Mouse (Mus musculus) E14TG2a.4 (cell line): ENCODE measurements at regions not wholly inside any gene's neighbourhood (a gene's known extent, or its start where the extent isn't known, plus 50 kb on each side); places are given as distances from the start of the nearest gene placed in this dataset.

Experiments
- H3K27me3 ChIP-seq: 2 replicates; pipeline ENCODE4 v1.6.1; 2014; ENCODE audit warnings: low read length, control low read depth; ENCODE audit not compliant: insufficient read depth
- H3K36me3 ChIP-seq: 2 replicates; pipeline ENCODE4 v1.6.1; 2014; ENCODE audit warnings: low read length, control low read depth; ENCODE audit not compliant: insufficient read depth
- H3K4me1 ChIP-seq: replicated peaks from 2 replicates; pipeline ENCODE4 v1.6.1; 2014; ENCODE audit warnings: low read depth, low read length, control low read depth
- H3K4me3 ChIP-seq: replicated peaks from 2 replicates; pipeline ENCODE4 v1.5.1; 2014; ENCODE audit warnings: mild to moderate bottlenecking, low read length
- H3K9me3 ChIP-seq: 2 replicates; pipeline ENCODE4 v1.6.1; 2014; ENCODE audit warnings: low read length, control low read depth
- CTCF ChIP-seq: conservative IDR thresholded peaks from 2 replicates; pipeline ENCODE4 v1.5.1; 2014; ENCODE audit warnings: low read length
- NANOG ChIP-seq: IDR thresholded peaks from 2 replicates; pipeline ENCODE4 v1.6.1; 2014; ENCODE audit warnings: borderline replicate concordance, low read length, mixed read lengths
- POU5F1 ChIP-seq: IDR thresholded peaks from 2 replicates; pipeline ENCODE4 v1.6.1; 2014; ENCODE audit warnings: low read length, borderline replicate concordance

- H3K27me3 ChIP-seq: no peaks in the 10 kb centered on the region
- TF ChIP-seq NANOG: no peak
- no peak for TF ChIP-seq CTCF
- TF ChIP-seq POU5F1: no peak
- H3K36me3 ChIP-seq: no peaks in the 10 kb centered on the region
- no peak overlapping the region for H3K4me3 ChIP-seq
- no peaks in the 10 kb centered on the region for H3K9me3 ChIP-seq
- peaks cover 6% of the 10 kb centered on the region; the same call in 1 of the 2 replicates for H3K4me1 ChIP-seq
These were observed 174.5 kb upstream of the Fat4 start for GRCm38 (mm10) chr3:38712078-38712873.

DNA sequence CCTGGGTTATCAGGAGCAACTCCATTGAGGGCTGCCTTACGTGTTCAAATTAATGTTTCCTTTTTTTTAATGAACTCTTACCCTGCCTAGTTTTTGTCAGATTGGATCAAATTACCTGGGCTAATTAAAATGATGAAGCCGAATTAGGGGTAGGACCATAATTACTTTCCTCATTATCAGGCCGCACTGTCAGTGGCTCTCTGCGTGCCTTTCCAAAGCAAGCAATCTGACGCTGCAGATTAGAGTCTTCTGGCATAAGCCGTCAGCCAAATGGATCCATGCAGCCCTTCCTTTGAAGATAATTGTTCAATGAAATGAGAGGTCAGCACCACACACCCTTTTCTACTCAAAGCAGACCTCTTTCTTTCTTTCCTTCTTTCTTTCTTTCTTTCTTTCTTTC is 175.5 kb upstream of the Fat4 start:
- no peaks in the 10 kb centered on the region for H3K27me3 ChIP-seq
- TF ChIP-seq CTCF: no peak
- TF ChIP-seq NANOG: no peak
- no peak for TF ChIP-seq POU5F1
- H3K4me3 ChIP-seq: no peak overlapping the region
- H3K9me3 ChIP-seq: no peaks in the 10 kb centered on the region
- H3K36me3 ChIP-seq: no peaks in the 10 kb centered on the region
- peaks cover 6% of the 10 kb centered on the region; the same call in 1 of the 2 replicates for H3K4me1 ChIP-seq

GRCm38 (mm10) chr3:38707891-38708290 is 178.8 kb upstream of the Fat4 start:
- H3K9me3 ChIP-seq: no peaks in the 10 kb centered on the region
- H3K27me3 ChIP-seq: no peaks in the 10 kb centered on the region
- peaks cover 6% of the 10 kb centered on the region; the same call in 1 of the 2 replicates for H3K4me1 ChIP-seq
- TF ChIP-seq CTCF: no peak
- TF ChIP-seq POU5F1: no peak
- TF ChIP-seq NANOG: no peak
- H3K4me3 ChIP-seq: no peak overlapping the region
- no peaks in the 10 kb centered on the region for H3K36me3 ChIP-seq

GRCm38 (mm10) chr3:38699206-38699605 is 187.5 kb upstream of the Fat4 start:
- Histone ChIP-seq H3K4me1 (no peaks in the 10 kb centered on the region), H3K27me3 (no peaks in the 10 kb centered on the region), H3K36me3 (no peaks in the 10 kb centered on the region), H3K4me3 (no peak overlapping the region), H3K9me3 (no peaks in the 10 kb centered on the region)
- no peak for TF ChIP-seq NANOG
- TF ChIP-seq POU5F1: no peak
- TF ChIP-seq CTCF: no peak

- Histone ChIP-seq H3K36me3 (no peaks in the 10 kb centered on the region), H3K27me3 (no peaks in the 10 kb centered on the region), H3K4me3 (no peak overlapping the region), H3K9me3 (no peaks in the 10 kb centered on the region), H3K4me1 (no peaks in the 10 kb centered on the region)
- TF ChIP-seq POU5F1 (no peak), CTCF (no peak), NANOG (no peak)
These were observed 188.9 kb upstream of the Fat4 start for GRCm38 (mm10) chr3:38697871-38698270.

DNA sequence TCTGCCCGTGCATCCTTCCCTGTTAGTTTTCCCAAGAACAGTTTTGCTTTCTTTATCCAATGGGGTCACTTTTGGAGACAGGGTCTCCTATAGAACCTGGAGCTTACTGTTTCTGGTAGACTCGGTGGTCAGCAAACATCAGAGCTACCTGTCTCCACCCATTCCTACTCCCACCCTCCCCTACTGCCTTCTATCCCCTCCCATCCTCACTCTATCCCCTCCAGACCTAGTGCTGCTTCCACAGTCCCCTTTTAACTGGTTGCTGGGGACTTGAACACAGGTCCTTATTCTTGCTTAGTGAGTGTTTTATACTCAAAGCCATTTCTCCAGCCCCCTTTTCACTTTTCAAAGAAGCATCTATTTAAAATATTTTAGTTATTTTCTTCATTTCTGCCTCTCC is 189.4 kb upstream of the Fat4 start:
- Histone ChIP-seq H3K36me3 (no peaks in the 10 kb centered on the region), H3K4me3 (no peak overlapping the region), H3K27me3 (no peaks in the 10 kb centered on the region), H3K4me1 (no peaks in the 10 kb centered on the region), H3K9me3 (no peaks in the 10 kb centered on the region)
- TF ChIP-seq CTCF (no peak), NANOG (no peak)

DNA sequence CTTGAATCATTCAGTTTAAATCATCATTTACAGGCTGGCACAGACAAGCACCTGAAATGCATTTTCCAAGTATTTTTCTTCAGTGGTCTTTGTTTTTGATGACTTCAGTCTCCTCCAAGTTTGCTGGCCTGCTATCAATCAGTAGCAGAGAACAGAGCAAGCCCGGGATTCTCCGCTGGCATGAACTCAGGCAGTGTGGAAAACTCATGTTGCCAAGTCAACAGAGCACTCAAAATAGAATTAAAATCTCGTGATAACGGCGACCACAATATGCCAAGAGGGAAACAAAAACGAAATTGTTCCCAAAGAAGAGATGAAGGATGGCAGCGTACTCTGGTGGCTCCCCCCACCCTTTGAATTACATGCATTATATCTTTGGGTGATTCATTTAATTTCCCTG is 190.9 kb upstream of the Fat4 start:
- Histone ChIP-seq H3K4me3 (no peak overlapping the region), H3K36me3 (no peaks in the 10 kb centered on the region), H3K27me3 (no peaks in the 10 kb centered on the region), H3K9me3 (no peaks in the 10 kb centered on the region), H3K4me1 (no peaks in the 10 kb centered on the region)
- TF ChIP-seq CTCF (no peak), NANOG (no peak), POU5F1 (no peak)

DNA sequence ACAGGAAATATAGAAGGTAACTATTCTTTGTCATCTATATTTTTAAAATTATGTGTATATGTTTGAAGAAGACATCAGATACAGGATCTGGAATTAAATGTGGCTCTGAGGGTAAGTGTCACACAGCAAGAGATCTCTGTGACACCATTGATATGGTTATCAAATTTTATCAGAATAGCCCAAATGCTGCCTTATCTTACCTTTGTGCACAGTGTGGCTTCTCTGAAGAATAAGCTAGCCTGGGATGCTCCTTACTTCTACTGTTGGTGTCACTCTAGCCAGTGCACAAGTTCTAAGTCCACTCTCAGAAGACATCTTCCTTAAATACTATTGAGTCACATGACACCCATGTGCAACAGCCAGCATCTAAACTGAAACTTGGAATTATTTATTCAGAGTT is 194.0 kb upstream of the Fat4 start:
- Histone ChIP-seq H3K4me3 (no peak overlapping the region), H3K4me1 (no peaks in the 10 kb centered on the region), H3K36me3 (no peaks in the 10 kb centered on the region), H3K9me3 (no peaks in the 10 kb centered on the region), H3K27me3 (no peaks in the 10 kb centered on the region)
- TF ChIP-seq NANOG: no peak
- TF ChIP-seq POU5F1: no peak
- TF ChIP-seq CTCF: no peak

DNA sequence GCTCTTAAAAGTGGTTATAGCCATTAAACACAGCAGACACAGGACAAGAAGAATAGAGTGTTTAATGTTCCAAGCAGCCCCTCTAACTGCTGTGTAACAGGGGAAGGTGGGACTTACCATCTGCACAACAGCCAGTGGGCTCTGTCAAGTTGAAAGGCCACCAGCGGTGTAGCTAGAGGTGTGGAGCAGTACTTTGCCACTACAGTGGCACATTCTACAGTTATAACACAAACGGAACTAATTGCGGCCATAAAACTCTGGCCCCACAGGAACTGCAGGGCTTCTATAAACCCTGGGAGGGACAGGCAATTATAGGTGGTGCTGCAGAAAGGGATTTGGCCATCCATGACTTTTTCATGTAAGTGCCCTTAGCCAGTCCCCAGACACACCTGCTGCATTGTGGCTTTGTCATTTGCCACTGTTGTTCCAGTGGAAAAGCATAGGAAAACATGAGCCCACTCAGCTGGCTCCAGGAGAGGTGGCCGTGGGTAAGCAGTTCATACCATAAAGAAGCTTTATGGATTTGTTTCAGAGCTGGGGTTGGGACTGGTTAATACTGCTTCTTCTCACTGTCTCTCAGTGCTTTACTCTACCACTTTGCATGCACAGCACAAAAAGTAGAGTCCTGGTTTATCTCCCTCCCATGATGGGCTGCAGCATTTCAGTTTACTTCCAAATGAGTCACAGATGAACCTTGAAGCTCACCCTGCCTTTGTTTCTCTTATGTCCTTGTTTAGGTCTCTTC is 199.8 kb upstream of the Ankrd50 start:
- H3K36me3 ChIP-seq: no peaks in the 10 kb centered on the region
- TF ChIP-seq POU5F1 (no peak), CTCF (no peak), NANOG (no peak)
- H3K27me3 ChIP-seq: no peaks in the 10 kb centered on the region
- H3K9me3 ChIP-seq: no peaks in the 10 kb centered on the region
- no peaks in the 10 kb centered on the region for H3K4me1 ChIP-seq
- H3K4me3 ChIP-seq: no peak overlapping the region
